Mouse (Mus musculus): ENCODE results near the gene Ptges2.

Ptges2 gene

DNA sequence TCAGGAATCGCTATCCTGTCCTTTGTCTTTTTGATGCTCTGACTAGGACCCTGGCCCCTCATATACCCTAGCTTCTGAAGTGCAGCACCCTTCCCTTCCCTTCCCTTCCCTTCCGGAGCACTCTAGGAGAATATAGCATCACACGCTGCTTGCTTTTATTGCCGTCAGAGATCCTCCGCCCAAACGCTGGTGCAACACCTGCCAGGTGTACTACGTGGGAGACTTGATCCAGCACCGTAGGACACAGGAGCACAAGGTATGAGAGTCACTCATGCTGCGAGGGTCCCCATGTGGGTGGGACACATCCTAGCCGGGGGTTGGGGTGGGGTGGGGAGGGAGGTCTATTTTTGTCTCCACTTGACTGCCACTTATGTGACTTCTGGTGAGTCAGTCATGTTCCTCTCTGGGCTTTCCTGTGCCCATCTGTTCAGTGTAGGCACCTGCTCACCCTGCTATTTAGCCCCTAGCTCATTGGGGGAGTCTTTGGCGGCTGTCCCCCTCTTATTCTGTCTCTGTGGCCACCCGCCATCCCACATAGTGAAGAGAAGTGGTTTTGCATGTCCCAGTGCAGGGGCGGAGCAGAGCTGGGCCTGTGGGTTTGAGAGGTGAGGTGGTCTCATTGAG, 20.3 kb upstream of the Ptges2 start:
- in situ Hi-C loops (cut with MboI, MseI) = no loop called here

DNA sequence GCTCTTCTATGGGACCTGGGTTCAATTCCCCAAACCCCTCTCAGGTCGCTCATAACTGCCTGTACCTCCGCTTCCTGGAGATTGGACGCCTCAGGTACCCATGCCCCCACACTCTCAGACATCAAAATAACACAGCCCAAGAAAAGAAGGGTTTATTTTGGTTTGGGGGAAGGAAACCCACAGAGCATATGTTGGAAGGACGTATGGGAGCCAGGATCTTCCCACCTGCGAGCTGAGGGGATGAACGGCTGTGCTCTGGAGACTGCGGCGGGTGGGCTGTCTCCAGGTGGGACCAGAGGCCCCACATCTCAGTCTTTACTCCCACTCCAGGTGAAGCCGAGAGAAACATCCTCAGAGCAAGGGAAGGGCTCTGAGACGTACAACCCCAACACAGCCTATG, 18.7 kb upstream of the Ptges2 start:
- in situ Hi-C loops (cut with MboI, MseI) = no loop called here

DNA sequence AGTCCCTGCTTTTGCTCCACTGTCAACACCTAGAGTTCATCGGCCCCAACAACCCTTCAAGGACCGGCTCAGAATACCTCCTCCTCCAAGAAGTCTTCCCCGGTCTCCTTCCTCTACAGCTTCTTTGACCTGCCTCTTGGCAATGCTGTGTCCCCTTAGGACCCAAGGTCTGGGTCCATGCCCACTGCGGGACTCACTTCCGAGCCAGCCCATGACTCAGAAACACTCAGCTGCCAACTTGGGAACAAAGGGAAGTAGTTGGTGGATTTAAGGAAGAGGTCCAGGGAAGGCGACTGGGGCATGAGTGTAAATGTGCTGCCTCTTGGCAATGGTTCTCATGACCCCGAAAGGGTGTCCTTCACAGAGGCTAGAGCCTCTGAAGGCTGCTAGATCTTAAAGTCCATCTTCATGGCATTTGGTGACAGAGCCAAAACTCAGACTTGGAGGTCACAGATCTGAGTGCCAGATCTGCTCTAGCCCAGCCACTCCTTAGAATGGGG, 15.6 kb upstream of the Ptges2 start:
- in situ Hi-C loops (cut with MboI, MseI) = no loop called here

DNA sequence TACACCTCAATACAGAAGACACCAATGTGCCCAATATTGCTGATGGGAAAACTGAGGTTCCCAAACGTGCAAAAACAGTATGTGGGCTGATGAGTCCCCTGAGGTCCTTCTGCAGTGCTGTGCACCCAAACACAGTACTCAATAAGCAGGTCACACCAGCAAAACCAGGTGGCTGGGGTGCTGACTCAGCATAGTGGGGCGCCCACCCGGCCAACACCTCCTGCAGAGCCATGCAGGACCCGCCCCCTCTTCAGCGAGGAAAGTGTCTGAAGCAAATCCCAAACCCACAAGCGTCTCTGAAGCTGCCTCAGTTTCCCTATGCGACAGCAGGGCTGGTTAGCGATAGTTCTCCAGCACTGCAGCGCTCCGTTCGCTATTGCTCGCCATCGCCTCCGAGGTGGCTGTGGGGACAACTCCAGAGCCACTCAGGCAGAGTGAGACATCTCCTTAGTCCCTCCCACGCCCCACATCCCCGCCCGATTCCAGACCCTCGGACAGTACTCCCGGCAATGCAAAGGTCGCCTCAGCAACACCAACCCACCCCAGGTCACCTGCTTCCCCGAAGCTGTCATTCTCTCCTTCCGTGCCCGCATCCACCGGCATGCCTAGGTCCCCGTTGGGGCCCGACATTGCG, 14.4 kb upstream of the Ptges2 start:
- in situ Hi-C loops (cut with MboI, MseI) = no loop called here

DNA sequence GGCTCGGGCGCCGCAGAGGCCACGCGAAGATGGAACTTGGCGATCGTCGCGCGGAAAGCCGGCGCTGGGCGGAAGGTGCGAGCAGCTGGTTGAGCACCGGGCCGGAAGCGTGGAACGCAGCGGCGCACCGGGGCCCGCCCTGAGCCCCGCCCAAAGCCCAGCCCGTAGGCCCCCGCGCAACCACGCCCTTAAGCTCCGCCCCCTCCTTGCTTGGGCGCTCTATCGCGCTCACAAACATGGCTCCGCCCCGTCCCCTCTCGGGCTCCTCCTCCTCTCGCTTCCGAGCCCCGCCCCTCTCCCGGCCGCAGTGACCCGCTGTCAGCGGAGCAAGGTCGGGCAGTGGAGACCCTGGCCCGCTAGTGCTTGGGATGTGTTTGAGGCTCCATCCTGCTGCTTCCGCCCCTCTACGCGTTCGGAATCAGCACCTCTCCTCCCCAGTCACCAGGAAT, 13.9 kb upstream of the Ptges2 start, which contains the start of gene 1110008P14Rik:
Gene 1110008P14Rik (minus strand): TSS at position 164 of the 449 bp plus-strand sequence.
- in situ Hi-C loops (cut with MboI, MseI) = no loop called here

DNA sequence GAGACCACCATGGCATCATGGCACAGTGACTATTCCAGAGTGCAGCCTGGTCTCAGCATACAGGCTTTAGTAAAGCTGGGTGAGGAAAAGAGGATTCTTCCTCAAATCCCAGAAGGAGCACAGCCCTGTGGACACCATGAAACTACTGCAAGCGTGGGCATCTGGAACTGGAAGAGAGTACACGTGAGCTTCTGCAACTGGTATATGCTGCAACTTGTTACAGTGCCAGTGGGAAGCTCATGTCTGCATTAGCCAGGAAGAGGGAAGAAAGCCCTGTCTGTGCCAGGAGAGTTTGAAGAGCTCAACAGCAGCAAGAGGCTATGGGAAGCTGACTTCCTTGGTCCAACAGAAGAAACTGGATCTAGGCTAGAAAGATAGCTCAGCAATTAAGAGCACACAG, 13.0 kb upstream of the Ptges2 start:
- in situ Hi-C loops (cut with MboI, MseI) = no loop called here

DNA sequence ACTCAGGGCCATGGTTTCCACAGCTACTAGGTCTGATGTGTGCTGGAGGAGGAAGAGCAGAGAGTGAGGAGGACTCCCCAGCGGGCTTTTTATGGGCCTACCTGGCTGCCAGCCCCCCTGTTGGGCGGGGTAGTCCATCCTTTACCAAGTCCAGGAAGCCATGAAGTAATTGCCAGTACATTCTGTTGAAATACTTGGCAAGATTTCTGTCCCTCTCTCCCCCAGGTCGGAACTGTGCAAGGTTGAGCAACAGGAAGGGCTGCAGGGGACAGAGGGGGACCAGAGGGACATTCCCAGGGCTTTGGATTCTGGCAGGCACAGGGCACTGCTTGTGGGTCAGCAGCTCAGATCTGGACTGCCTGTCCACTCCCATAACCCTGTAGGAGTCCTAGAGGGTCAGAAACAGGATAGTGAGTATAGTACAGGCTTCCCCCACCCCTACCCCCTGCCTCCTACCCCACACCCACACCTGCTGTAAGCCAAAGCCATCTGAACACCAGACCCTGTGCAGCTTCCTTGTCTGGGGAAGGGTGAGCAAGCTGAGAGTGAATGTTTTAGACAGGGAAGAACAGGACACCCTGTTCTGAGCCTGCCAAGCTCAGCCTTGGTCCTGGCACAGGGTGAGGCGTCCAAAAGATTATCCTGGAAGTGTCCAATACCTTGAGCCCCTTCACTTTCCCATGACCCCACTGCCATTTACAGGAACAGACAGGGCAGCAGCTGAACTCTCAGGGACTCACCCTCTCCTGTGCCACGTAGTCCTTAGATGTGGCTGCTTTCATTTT, 7.8 kb upstream of the Ptges2 start, which contains the start of gene Lcn2:
Gene Lcn2 (minus strand): TSS at position 547 of the 785 bp plus-strand sequence.
- in situ Hi-C loops (cut with MboI, MseI) = no loop called here

DNA sequence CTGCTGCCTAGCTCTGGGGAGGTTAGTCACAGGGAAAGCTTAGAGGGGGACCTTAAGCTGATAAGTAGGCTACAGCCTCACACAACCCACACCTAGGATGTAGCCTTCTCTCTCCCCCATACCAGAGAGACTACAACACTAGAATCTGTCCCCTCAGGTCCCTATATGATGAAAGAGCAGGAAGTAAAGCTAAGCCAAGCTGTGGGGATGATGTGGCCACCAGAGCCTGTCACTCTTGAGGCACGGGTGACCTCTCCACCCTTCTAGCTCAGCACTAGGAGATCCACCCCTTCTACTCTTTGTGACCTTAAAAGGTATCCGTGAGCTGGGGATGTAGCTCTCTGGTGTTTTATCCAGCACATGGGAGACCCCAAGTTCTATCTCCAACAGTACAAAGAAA, 6.5 kb upstream of the Ptges2 start:
- in situ Hi-C loops (cut with MboI, MseI) = no loop called here

DNA sequence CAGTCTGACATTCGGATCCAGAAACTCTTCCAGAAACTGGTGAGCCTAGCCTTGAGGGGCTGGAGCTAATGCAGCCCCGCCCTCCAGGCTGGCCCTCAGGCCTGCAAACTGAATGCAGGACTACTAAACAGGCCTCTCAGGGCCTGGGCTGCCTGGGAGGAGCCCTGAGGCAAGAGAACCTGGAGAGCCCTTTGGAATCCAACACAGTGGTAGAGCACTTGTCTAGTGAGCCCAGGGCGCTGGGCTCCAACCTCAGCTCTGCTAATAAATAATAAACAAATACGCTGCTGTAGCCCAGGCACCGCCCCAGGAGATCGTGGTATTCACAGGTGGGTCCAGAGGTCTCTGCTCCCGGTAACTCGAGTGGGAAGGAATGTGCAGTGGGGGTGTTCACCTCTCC, 4.8 kb upstream of the Ptges2 start:
- in situ Hi-C loops (cut with MboI, MseI) = no loop called here

DNA sequence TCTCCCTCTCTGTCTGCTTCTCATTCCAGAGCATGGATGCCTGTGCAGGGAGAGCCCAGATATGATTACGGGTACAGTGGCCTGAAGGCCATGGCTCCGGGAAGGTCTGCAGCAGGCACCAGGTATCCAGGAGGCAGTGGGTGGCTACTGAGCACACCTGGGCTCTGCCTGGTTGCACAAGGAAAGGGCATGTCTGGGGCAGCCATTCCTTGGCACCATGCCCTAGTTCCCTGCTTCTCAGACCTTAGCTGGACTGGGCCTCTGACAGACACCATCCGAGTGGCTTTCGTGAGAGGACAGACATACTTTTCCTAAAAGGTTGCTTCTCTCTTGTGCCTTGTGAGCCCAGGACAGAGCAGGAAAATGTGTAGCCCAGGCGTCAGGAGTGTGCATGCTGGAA, 3.6 kb upstream of the Ptges2 start:
- in situ Hi-C loops (cut with MboI, MseI) = no loop called here

DNA sequence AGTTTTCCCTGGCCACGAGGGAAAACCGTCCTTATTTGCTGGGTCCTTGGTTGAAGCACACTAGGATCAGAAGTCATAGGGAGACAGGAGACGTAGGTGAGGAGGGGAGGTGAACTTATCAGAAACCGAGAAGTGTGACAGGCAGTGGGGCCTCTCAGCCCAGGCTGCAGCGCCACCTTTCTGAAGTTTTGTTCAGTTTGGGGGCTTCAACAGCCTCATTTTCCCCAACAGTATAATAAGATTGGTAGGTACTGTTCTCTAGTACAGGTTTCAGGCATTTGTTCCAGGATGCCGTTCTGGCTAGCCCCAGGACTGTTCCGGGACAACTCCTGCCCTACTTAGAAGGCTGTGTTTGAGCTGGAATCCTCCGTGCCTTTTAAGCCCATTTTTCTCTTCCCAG, 723 bp upstream of the Ptges2 start:
- in situ Hi-C loops (cut with MboI, MseI) = no loop called here

DNA sequence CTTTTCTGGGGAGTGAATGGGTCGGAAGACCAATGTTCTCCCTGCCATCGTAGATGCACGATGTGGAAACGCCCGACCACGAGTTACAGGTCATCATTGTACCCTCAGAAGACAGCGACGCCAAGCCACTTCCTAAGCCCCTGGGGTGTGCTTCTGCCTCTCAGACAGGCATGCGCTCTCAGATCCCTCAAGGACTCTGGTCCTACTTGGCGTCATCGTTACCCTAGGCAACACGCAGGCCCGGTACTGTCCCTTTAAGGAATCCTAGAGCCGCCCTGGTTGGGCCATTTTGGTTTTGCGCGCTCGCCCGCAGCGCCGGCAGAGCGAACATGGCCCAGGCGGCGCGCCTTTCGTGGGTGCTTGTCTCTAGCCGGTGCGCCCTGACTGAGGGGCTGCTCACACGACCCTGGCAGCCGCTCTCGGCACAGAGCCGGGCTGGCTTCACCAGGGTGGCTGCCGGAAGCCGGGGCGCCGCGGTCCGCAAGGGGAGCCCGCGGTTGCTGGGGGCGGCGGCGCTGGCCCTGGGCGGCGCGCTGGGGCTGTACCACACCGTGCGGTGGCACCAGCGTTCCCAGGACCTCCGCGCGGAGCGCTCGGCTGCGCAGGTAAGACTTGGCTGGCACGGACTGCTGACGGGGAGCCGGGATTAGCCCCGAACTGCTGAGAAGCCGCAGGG, 388 bp downstream of the Ptges2 start:
- in situ Hi-C loops (cut with MboI, MseI) = no loop called here

DNA sequence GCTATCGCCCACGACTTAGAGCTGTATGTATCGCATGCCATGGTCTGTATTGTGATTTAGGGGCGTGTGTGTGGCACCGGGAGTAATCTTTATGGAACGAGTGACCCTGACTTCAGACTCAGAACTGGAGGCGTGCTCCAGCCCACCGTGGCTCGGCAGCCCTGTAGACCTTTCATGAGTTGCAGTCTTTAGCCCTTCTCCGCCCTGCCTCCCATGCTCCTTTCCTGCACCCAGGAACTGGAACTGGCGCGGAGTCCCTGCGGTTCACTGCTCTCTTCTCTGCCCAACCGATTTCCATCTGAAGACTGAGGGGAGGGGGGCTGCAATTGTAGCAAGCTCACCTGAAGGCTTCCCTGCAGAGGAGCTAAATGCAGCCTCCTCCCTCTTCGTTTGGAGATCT, 999 bp downstream of the Ptges2 start:
- in situ Hi-C loops (cut with MboI, MseI) = no loop called here

DNA sequence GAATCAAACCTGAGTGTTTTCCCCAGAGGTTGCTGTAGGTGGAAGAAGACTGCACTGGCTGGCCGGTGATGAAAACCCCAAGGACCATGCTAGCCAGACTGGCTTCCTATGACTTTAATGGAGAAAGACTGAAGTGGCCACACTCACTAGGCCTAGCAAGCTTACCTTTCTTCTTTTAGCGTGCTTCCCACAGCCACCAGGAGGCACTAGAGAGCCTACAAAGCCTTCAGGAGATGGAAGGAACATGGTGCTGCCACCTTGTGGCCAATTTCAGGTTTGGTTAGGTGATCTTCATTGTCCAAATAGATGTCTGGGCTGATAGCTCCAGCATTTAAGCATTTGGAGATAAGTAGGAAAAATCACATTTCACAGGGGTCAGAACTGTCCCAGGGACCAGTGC, 9.0 kb downstream of the Ptges2 start:
- in situ Hi-C loops (cut with MboI, MseI) = loop anchor here (5.0 kb wide), 1 partner anchor 83 kb away; no protein-coding TSS in a partner anchor

DNA sequence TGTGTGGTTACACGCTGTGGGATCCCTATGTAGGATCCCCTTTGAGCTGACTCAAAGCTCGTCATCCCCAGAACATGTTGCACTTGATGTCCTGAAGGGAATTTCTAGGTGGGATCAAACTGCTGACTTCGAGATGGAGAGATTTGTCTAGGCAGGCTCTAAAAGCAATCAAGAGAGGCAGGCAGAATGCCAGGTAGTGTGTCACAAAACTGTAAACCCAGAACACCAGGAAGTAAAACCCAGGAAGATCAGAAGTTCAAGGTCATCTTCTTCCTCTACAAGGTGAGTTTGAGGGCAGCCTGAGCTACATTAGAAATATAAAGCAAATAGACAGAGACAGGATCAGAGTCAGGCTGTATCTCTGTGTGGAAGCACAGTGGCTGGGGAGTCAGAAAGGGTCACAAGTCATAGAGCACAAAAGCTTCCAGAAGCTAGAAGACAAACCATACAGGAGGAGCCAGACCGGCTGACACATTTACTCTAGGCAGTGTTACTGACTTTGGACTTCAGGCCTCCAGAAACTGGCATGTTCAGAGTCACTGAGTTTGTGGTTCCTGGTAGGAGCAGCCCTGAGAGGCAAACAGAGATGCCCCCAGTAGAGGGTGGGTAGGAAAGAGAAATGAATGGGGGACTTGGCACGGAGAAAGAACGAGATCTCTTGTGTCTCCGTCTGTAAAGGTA, 11.6 kb downstream of the Ptges2 start:
- in situ Hi-C loops (cut with MboI, MseI) = loop anchor here (5.0 kb wide), 1 partner anchor 80 kb away; no protein-coding TSS in a partner anchor

DNA sequence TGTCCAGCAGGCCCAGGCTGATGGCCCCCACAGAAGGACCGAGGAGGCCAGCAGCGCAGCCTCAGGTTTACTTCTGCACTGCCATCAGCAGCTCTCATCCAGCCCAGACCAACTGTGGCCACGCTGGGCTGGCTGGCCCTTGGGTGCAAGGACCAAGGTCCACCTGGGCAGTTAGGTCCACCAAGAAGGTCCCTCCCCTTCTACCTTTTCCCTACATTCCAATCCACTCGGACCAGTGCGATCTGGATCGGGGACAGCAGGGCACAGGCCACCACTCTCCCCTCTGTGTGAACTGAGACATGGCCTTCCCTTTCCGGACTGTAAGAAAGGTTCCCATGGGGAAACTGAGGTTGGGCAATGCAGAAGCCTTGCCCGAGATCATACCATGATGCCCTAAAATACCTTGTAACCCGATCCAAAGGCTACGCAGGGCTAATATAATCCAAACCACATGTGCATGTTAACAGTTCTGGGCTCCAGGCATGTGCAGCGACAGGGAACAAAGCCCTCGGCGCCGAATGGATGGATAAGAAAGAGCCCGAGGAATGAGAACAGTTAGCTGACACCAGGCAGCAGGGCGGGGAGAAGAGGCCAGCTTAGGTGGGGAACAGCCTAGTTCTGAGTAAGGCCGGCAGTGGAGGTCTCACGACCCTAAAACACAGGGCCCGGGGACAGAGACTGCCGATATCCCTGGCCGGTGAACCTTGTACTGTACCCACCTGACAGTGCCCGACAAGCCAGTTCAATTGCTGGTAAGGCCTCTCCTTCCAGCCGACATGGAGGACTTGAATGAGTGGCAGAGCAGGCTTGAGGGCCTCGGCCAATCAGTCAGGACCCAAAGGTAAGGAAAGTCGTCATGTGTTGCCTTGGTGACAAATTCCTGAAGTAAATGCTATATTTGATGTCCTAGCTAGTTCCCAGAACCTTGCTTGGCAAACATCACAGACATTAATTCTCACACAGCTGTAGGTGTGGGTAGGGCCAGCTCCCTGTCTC, 13.0 kb downstream of the Ptges2 start:
- in situ Hi-C loops (cut with MboI, MseI) = loop anchor here (5.0 kb wide), 1 partner anchor 79 kb away; no protein-coding TSS in a partner anchor

DNA sequence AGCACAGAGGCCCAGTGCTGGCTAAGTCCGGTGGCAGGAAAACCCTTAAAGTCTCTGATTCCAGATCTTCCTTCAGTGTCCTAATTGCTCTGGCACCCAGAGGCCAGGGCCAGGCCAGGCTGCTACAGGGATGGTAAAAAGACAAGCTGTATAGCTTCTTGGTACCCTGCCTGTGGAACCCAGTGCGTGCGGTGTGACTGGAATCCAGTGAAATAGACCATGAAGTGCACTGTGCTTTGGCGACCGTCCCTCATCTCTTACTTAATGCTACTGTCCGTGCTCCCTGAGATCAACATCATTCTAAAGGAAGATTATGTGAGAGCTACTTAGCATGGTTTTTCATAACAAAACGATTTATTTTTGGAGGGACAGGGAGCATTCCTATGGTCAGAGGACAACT, 15.7 kb downstream of the Ptges2 start:
- in situ Hi-C loops (cut with MboI, MseI) = no loop called here

DNA sequence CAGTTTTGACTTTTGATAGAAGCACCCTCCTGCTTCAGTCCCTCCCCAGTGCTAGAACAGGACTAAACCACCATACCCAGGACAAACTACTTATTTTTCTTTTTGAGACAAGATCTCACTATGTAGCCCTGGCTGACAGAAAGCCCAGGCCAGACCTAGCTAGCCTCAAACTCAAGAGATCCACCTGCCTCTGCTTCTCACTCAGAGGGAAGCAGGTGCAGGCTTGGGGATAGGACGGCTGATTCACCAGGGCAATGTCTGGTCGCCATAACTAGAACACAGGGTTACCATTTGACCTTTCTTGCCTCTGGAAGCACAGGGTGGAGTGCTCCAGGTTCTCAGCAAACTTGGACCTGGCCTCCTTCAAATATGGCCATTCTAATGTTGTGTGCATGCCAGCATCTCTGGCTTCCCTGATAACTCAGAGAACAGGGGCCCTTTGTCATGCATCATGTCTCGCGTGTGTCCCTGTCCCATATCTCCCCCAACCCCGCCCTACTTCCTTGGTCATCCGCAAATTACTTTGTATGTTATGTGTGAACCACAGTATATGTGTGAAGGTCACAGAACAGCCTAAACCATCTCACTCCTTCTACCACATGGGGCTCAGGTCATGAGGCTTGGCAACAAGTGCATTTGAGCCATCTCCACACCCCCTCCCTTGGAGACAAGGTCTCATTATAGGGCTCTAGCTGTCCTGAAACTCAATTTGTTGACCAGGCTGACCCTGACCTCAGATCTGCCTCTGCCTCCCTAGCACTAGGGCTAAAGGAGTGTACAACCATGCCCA, 17.2 kb downstream of the Ptges2 start:
- in situ Hi-C loops (cut with MboI, MseI) = no loop called here

DNA sequence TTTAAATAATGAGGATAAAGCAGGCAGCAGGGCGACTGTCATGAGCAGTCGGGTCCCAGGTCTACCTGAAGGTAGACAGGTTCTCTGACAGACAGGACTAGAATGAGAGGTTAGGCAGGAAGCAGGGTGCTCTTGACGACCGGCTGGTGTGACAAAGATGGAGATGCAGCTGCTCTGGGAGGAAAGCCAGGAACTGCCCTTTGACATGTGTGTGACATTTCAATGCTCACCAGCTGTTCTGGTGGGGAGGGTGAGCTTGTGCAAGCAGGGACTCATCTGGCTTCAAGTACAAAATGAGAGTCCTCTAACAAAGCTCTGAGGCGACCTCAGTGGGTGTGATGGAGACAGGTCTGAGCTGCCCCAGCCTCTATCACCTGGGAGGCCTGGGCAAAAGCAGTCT, 18.2 kb downstream of the Ptges2 start:
- in situ Hi-C loops (cut with MboI, MseI) = no loop called here

Data from T-helper 2 cell (primary cell).